ENCODE assay signal across 7 mouse cellular contexts in the genomic region with DNA sequence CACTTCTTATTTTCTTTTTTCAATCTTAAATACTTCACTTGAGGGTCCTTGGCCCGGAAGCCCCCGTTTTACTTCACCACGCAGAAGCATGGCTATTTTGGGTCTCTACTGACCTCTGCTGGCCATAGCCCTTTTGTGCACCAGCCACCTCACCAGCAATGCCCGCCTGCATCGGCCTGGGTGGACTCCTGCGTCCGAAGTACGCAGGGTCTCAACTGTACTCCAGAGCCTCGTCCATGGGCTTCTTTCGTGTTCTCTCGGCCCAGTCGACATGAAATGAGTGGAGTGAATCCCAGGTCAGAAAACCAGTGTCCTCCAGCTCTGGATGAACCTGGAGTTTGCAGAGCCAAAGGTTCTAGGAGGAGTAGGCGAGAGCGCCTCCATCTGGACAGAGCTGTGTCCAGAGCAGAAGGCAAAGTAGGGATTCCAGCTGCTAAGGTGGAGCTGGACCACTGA. TPM values are rescaled to one million over a fixed set of nuclear protein-coding genes. Genes with fewer than 3 reads are reported as not detected.
A peak's percentile ranks its signal among the peaks of the same experiment; 100 is the strongest.
DNase-seq lines count a peak whose midpoint lies in the region; ATAC-seq lines count a peak whose summit lies in the region.

No protein-coding gene starts in this region.

- no peak overlapping the region for H3K27ac ChIP-seq in intestine, embryonic 14.5 days (ENCODE audit: low read depth)

- H3K27me3 ChIP-seq in intestine, embryonic 14.5 days (replicated peaks; ENCODE audit: control insufficient read depth, insufficient read depth, low read length), result no peaks in the 10 kb centered on the region

- H3K4me2 ChIP-seq in intestine, embryonic 14.5 days (ENCODE audit: low read length), result peak overlapping the region; percentile 67

- peak; percentile 73 for ATAC-seq in intestine, embryonic 14.5 days (replicated peaks; ENCODE audit: low FRiP score, low TSS enrichment, low read depth)
- peak; percentile 87 for ATAC-seq in megakaryocyte-erythroid progenitor cell, adult 5-6 weeks (replicated peaks; ENCODE audit: low FRiP score, low TSS enrichment, poor library complexity, severe bottlenecking)

- WGBS in intestine, embryonic 14.5 days, result 2% methylated on average over 14 of the region's 14 CpGs

- peak overlapping the region; percentile 18; the same call in 1 of the 2 replicates for H3K9ac ChIP-seq in intestine, embryonic 14.5 days (ENCODE audit: low read length)

- peak overlapping the region; percentile 31 for H3K4me3 ChIP-seq in intestine, embryonic 14.5 days (ENCODE audit: low read depth, low read length)

- H3K9me3 ChIP-seq in intestine, embryonic 14.5 days (ENCODE audit: control insufficient read depth, low read length), result no peaks in the 10 kb centered on the region

- DNase-seq in adrenal gland, adult 18-20 months (ENCODE audit: low spot score in 2 of 2), result peak; percentile 77 to 80
- DNase-seq in embryo, embryonic 11 days, result peak; percentile 88
- DNase-seq in gastrocnemius, postnatal 36 days, result peak; percentile 55 to 61
- peak; percentile 92 for DNase-seq in intestine, embryonic 14.5 days (ENCODE audit: low spot score)
- DNase-seq in left cerebral cortex, postnatal 14 days (ENCODE audit: low spot score in 2 of 2), result peak; percentile 45 to 76
- peak; percentile 66 for DNase-seq in right cerebral cortex, postnatal 14 days

- intact Hi-C loops in gastrocnemius, postnatal 36 days (cut with DNase I), result loop anchor here (2.0 to 5.0 kb wide), 3 partner anchors 62 to 239 kb away; no protein-coding TSS in a partner anchor
- intact Hi-C loops in left cerebral cortex, postnatal 14 days (cut with DNase I), result loop anchor here (2.0 kb wide), 1 partner anchor 62 kb away; no protein-coding TSS in a partner anchor

- no peaks in the 10 kb centered on the region for H3K36me3 ChIP-seq in intestine, embryonic 14.5 days (ENCODE audit: control insufficient read depth, insufficient read depth, low read length)

- no peaks in the 10 kb centered on the region for H3K4me1 ChIP-seq in intestine, embryonic 14.5 days (replicated peaks; ENCODE audit: control insufficient read depth, insufficient read depth, low read length)

RNA-seq across cellular contexts. Expression of a gene that starts 14.9 kb away (rescaled TPM):
- 100 to 1,000 TPM; 221 to 307 TPM for total RNA-seq in adrenal gland, adult 18-20 months (2021)
- total RNA-seq in gastrocnemius, postnatal 36 days (2021), result under 1 TPM; 0.17 to 0.61 TPM
- 0.22 and 0.38 TPM in 2 replicates for polyA plus RNA-seq in intestine, embryonic 14.5 days (2014; fragmentation: Nextera tagmentation; extraction: Ambion mirVana)
- total RNA-seq in left cerebral cortex, postnatal 14 days (2021), result 100 to 1,000 TPM; 125 to 132 TPM
- 0.12 TPM in 1 of 2 replicates, not detected in the other for total RNA-seq in megakaryocyte-erythroid progenitor cell, adult 5-6 weeks (2014; fragmentation: Nextera tagmentation)
- total RNA-seq in megakaryocyte-erythroid progenitor cell, adult 5-6 weeks (2017), result not detected in 2 replicates

RNA-seq across cellular contexts. Expression of a gene that starts 22.1 kb away (rescaled TPM):
- 10 to 100 TPM; 34.7 to 51.7 TPM for total RNA-seq in adrenal gland, adult 18-20 months (2021)
- 10 to 100 TPM; 52.8 to 57.2 TPM for total RNA-seq in gastrocnemius, postnatal 36 days (2021)
- 3.6 and 5.0 TPM in 2 replicates for polyA plus RNA-seq in intestine, embryonic 14.5 days (2014; fragmentation: Nextera tagmentation; extraction: Ambion mirVana)
- 10 to 100 TPM; 23.9 to 24.4 TPM for total RNA-seq in left cerebral cortex, postnatal 14 days (2021)
- 9.2 and 10.4 TPM in 2 replicates for total RNA-seq in megakaryocyte-erythroid progenitor cell, adult 5-6 weeks (2014; fragmentation: Nextera tagmentation)
- 6.1 and 7.4 TPM in 2 replicates for total RNA-seq in megakaryocyte-erythroid progenitor cell, adult 5-6 weeks (2017)

RNA-seq across cellular contexts. Expression of a gene that starts 57.8 kb away (rescaled TPM):
- total RNA-seq in adrenal gland, adult 18-20 months (2021), result 10 to 100 TPM; 66.4 to 71.3 TPM
- 10 to 100 TPM; 17.9 to 18.2 TPM for total RNA-seq in gastrocnemius, postnatal 36 days (2021)
- polyA plus RNA-seq in intestine, embryonic 14.5 days (2014; fragmentation: Nextera tagmentation; extraction: Ambion mirVana), result 162 and 170 TPM in 2 replicates
- total RNA-seq in left cerebral cortex, postnatal 14 days (2021), result 10 to 100 TPM; 52.9 to 54.3 TPM
- 94.9 and 125 TPM in 2 replicates for total RNA-seq in megakaryocyte-erythroid progenitor cell, adult 5-6 weeks (2014; fragmentation: Nextera tagmentation)
- 123 and 136 TPM in 2 replicates for total RNA-seq in megakaryocyte-erythroid progenitor cell, adult 5-6 weeks (2017)

Comparison
In these comparisons a context has a peak if more than half of its experiments do, and no peak if none do; other contexts are left out.
1. RNA of a gene that starts 14.9 kb away (total RNA-seq): 221 to 307 TPM in adrenal gland, adult 18-20 months and 125 to 132 TPM in left cerebral cortex, postnatal 14 days; 0.17 to 0.61 TPM in gastrocnemius, postnatal 36 days and 0.12 TPM in megakaryocyte-erythroid progenitor cell, adult 5-6 weeks; every median in the first group is over 10 times any median in the second.
2. Peak in every context shown above with its lines, with median percentiles within 50 percentile points of each other: DNase-seq.